Comparison of ENCODE assay signal across 7 mouse cellular contexts in genomic region chr4:106921375-106922336, GRCm38 (mm10). TPM values are rescaled to one million over a fixed set of nuclear protein-coding genes. Genes with fewer than 3 reads are reported as not detected.
DNase-seq lines count a peak whose midpoint lies in the region; ATAC-seq and TF ChIP-seq lines count a peak whose summit lies in the region.

No protein-coding gene starts in this region.

- H3K79me2 ChIP-seq in liver, adult 2 months (ENCODE audit: control insufficient read depth, insufficient read depth, low read length), result peaks cover 39% of the 10 kb centered on the region; the same call in 1 of the 2 replicates

- H3K4me1 ChIP-seq in forebrain, embryonic 13.5 days, result peaks cover 59% of the 10 kb centered on the region
- peaks cover 46% of the 10 kb centered on the region for H3K4me1 ChIP-seq in hindbrain, embryonic 15.5 days (replicated peaks)
- H3K4me1 ChIP-seq in liver, adult 2 months (ENCODE audit: control insufficient read depth, insufficient read depth, low read length), result peaks cover 28% of the 10 kb centered on the region
- H3K4me1 ChIP-seq in thymus, adult 2 months (replicated peaks; ENCODE audit: control insufficient read depth, insufficient read depth, low read length), result peaks cover 12% of the 10 kb centered on the region

- WGBS in forebrain, embryonic 13.5 days, result 57% methylated on average over 9 of the region's 9 CpGs
- WGBS in hindbrain, embryonic 15.5 days, result 54% methylated on average over 9 of the region's 9 CpGs
- WGBS in liver, adult 2 months, result 19% methylated on average over 9 of the region's 9 CpGs
- WGBS in thymus, adult 2 months, result 91% methylated on average over 9 of the region's 9 CpGs

- TF ChIP-seq POLR2A in liver, adult 2 months (IDR thresholded peaks at IDR 0.05; ENCODE audit: extremely low read depth, insufficient read depth, low read length), result no peak
- TF ChIP-seq POLR2A in thymus, adult 2 months (IDR thresholded peaks at IDR 0.05; ENCODE audit: control insufficient read depth, extremely low read depth, insufficient read depth, low read length, poor library complexity), result no peak

- peaks cover 98% of the 10 kb centered on the region for H3K36me3 ChIP-seq in forebrain, embryonic 13.5 days (ENCODE audit: poor library complexity, severe bottlenecking)
- peaks cover 54% of the 10 kb centered on the region for H3K36me3 ChIP-seq in hindbrain, embryonic 15.5 days
- H3K36me3 ChIP-seq in liver, adult 2 months (ENCODE audit: control insufficient read depth, insufficient read depth, low read length), result peaks cover 8% of the 10 kb centered on the region
- H3K36me3 ChIP-seq in thymus, adult 2 months (ENCODE audit: control insufficient read depth, insufficient read depth, low read length), result peaks cover 51% of the 10 kb centered on the region

- ATAC-seq in forebrain, embryonic 13.5 days, result peak; percentile 56; the same call in 1 of the 2 replicates
- peak; percentile 57; the same call in 1 of the 2 replicates for ATAC-seq in hindbrain, embryonic 15.5 days (ENCODE audit: low FRiP score, low read depth)

- H3K4me3 ChIP-seq in forebrain, embryonic 13.5 days, result no peak overlapping the region
- no peak overlapping the region for H3K4me3 ChIP-seq in hindbrain, embryonic 15.5 days
- H3K4me3 ChIP-seq in liver, adult 2 months (ENCODE audit: insufficient read depth, low read depth, low read length), result no peak overlapping the region
- no peak overlapping the region for H3K4me3 ChIP-seq in thymus, adult 2 months (ENCODE audit: control insufficient read depth, insufficient read depth, low read length)

- H3K27me3 ChIP-seq in forebrain, embryonic 13.5 days, result no peaks in the 10 kb centered on the region
- H3K27me3 ChIP-seq in hindbrain, embryonic 15.5 days, result no peaks in the 10 kb centered on the region
- H3K27me3 ChIP-seq in liver, adult 2 months (ENCODE audit: control insufficient read depth, insufficient read depth, low read length), result no peaks in the 10 kb centered on the region
- no peaks in the 10 kb centered on the region for H3K27me3 ChIP-seq in thymus, adult 2 months (ENCODE audit: control insufficient read depth, insufficient read depth, low read length)

- DNase-seq in layer of hippocampus, adult 18-20 months (ENCODE audit: low spot score in 2 of 2), result peak; percentile 40 to 68
- no peak for DNase-seq in layer of hippocampus, adult 9-10 months (ENCODE audit: low spot score)
- DNase-seq in liver, adult 2 months (ENCODE audit: extremely low read depth, low read depth, low spot score), result peak; percentile 97
- DNase-seq in thymus, adult 2 months, result no peak
- no peak for DNase-seq in urinary bladder, postnatal 14 days (ENCODE audit: low spot score)

- H3K9me3 ChIP-seq in forebrain, embryonic 13.5 days (replicated peaks), result no peaks in the 10 kb centered on the region
- H3K9me3 ChIP-seq in hindbrain, embryonic 15.5 days, result no peaks in the 10 kb centered on the region

- H3K4me2 ChIP-seq in forebrain, embryonic 13.5 days, result 0 out of 2 replicates have a peak overlapping the region, but pooled peaks have one; percentile 3
- no peak overlapping the region for H3K4me2 ChIP-seq in hindbrain, embryonic 15.5 days

- no peak overlapping the region for H3K9ac ChIP-seq in forebrain, embryonic 13.5 days
- no peak overlapping the region for H3K9ac ChIP-seq in hindbrain, embryonic 15.5 days
- H3K9ac ChIP-seq in liver, adult 2 months (ENCODE audit: low read depth, low read length), result peak overlapping the region; percentile 30

- H3K27ac ChIP-seq in forebrain, embryonic 13.5 days, result peak overlapping the region; percentile 45
- H3K27ac ChIP-seq in hindbrain, embryonic 15.5 days (replicated peaks), result no peak overlapping the region
- H3K27ac ChIP-seq in liver, adult 2 months (replicated peaks; ENCODE audit: insufficient read depth, low read depth, low read length), result peak overlapping the region; percentile 95
- no peak overlapping the region for H3K27ac ChIP-seq in thymus, adult 2 months (ENCODE audit: control insufficient read depth, insufficient read depth, low read length)

- TF ChIP-seq CTCF in liver, adult 2 months (IDR thresholded peaks at IDR 0.05; ENCODE audit: low read depth, low read length), result no peak
- TF ChIP-seq CTCF in thymus, adult 2 months (IDR thresholded peaks at IDR 0.05; ENCODE audit: borderline replicate concordance, control insufficient read depth, extremely low read depth, insufficient read depth, low read length, poor library complexity), result no peak

RNA-seq across cellular contexts. Expression of gene Ssbp3, which starts 11.2 kb away (rescaled TPM):
- 100 to 1,000 TPM; 158 to 189 TPM for total RNA-seq in layer of hippocampus, adult 18-20 months (2021)
- polyA plus RNA-seq in forebrain, embryonic 13.5 days (2015; fragmentation: Nextera tagmentation; extraction: Ambion mirVana), result 168 and 173 TPM in 2 replicates
- polyA plus RNA-seq in hindbrain, embryonic 15.5 days (2015; fragmentation: Nextera tagmentation; extraction: Ambion mirVana), result 143 and 151 TPM in 2 replicates
- total RNA-seq in liver, adult 2 months (2014; rRNA removed), result 12.9 and 19.8 TPM in 2 replicates
- 32.8 and 36.7 TPM in 2 replicates for polyA plus RNA-seq in liver, adult 2 months (2012; rRNA removed)
- polyA plus RNA-seq in thymus, adult 2 months (2012; rRNA removed), result 130 and 147 TPM in 2 replicates

Comparison
In these comparisons a context has a peak if more than half of its experiments do, and no peak if none do; other contexts are left out.
1. DNase-seq: peak in layer of hippocampus, adult 18-20 months (2 of 2) and liver, adult 2 months (single experiment); none in layer of hippocampus, adult 9-10 months (single experiment), thymus, adult 2 months (single experiment) and urinary bladder, postnatal 14 days (single experiment).
2. H3K27ac ChIP-seq: peak in forebrain, embryonic 13.5 days (single experiment) and liver, adult 2 months (single experiment); none in hindbrain, embryonic 15.5 days (single experiment) and thymus, adult 2 months (single experiment).